Mouse (Mus musculus): ENCODE data around the gene Dnah2. TPM values are rescaled to one million over a fixed set of nuclear protein-coding genes. Genes with fewer than 3 reads are reported as not detected.

Dnah2 gene
- polyA plus RNA-seq, 1 experiment from 2014 or later: 0.20 TPM

DNA sequence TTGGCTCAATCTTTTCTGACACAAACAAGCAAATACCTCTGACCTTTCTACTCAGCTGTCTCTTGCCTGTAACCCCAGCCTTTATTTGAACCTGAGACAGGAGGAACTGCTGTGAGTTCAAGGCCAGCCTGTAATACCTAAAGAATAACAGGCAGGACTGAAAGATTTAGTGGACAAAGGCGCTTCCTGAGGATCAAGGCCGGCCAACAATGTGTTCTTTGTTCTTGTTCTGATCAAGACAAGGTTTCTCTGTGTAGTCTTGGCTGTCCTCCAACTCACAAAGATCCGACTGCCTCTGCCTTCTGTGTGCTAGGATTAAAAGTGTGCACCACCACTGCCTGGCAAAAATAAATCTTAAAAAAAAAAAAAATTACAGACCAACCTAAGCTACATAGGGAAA lies 15.5 kb upstream of the Dnah2 start:
- WGBS (ENCODE audit: insufficient replicate concordance): 72% methylated on average over 3 of the region's 3 CpGs
- H3K9me3 ChIP-seq (replicated peaks): no peaks in the 10 kb centered on the region
- H3K9ac ChIP-seq: no peak overlapping the region
- peaks cover 85% of the 10 kb centered on the region for H3K36me3 ChIP-seq (replicated peaks)
- no peak for ATAC-seq (ENCODE audit: insufficient read depth)
- H3K27ac ChIP-seq (replicated peaks): no peak overlapping the region
- H3K27me3 ChIP-seq: peaks cover 31% of the 10 kb centered on the region
- no peak overlapping the region for H3K4me3 ChIP-seq (replicated peaks)
- no peak overlapping the region for H3K4me2 ChIP-seq
- H3K4me1 ChIP-seq (replicated peaks): peaks cover 14% of the 10 kb centered on the region

DNA sequence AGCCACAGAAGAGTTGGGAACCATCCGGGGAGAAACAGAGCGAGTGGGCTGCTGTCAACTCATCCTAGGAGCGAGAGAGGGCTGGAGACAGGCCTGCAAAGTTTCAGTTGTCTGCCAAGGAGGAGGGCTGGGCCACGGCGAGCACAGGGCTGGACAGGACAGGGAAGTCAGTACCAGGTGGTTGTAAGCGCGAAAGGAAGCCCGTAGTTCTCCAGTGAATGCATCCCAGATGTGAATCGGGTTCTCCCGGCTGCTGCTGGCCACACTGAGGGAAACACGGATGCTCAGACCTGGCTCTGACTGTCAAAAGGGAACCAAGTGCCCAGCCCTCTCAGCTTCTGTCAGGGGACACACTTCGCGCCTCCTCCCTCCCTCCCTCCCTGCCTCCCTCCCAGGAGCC lies 14.5 kb upstream of the Dnah2 start:
- WGBS (ENCODE audit: insufficient replicate concordance): 81% methylated on average over 13 of the region's 13 CpGs

DNA sequence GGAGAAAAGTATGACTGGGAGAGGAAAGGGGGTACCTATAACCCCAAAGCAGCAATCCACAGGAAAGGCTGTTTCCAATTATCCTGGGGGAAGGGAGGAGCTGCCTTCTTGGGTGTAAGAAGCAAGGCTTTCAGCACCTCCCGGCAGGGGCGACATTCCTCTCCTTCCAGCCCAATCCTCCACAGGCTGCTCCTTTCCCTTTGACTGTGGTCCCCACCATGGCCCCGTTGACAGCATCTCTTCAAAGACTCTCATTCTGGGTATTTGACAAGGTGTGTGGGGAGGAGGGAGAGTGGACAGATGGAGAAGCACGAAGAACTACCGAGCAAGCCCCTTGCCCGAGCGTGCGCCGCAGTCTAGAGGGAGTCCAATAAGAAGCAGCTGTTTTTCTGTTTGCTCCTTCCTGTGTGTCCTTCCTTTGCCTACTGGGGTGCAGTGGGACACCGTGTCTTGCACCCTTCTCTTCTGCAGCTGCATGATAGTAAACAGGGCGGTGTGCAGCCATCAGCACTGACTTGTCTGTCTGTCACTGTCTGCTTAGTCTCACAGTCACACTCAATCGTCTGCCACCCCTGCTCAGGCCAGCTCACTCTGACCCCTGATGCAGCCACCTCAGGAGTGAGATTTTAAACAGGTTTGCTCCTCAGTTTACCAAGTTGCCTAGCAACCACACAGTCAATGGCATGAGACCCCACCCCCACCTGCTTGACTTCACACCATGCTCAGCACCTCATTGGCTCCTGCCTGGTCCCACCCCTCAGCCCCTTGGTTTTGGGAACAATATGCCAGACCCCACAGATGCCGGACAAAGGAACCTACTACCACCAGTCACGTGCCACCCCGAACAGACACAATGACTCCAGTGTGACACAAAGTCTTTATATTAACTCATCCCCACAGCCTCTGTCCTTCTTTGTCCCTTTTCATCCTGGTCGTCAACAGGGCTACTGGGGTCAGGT lies 12.3 kb upstream of the Dnah2 start:
- Histone ChIP-seq H3K4me1 (replicated peaks) (peaks cover 24% of the 10 kb centered on the region), H3K4me3 (replicated peaks) (no peak overlapping the region), H3K27me3 (peaks cover 63% of the 10 kb centered on the region), H3K9ac (no peak overlapping the region), H3K27ac (replicated peaks) (no peak overlapping the region), H3K9me3 (replicated peaks) (no peaks in the 10 kb centered on the region), H3K36me3 (replicated peaks) (peaks cover 55% of the 10 kb centered on the region), H3K4me2 (no peak overlapping the region)
- no peak for ATAC-seq (ENCODE audit: insufficient read depth)
- WGBS (ENCODE audit: insufficient replicate concordance): 72% methylated on average over 16 of the region's 16 CpGs

More for the DNA sequence above, 14.5 kb upstream of the Dnah2 start:
- H3K4me1 ChIP-seq (replicated peaks): peaks cover 24% of the 10 kb centered on the region
- H3K27ac ChIP-seq (replicated peaks): no peak overlapping the region
- no peak overlapping the region for H3K9ac ChIP-seq
- peaks cover 77% of the 10 kb centered on the region for H3K36me3 ChIP-seq (replicated peaks)
- no peaks in the 10 kb centered on the region for H3K9me3 ChIP-seq (replicated peaks)
- no peak overlapping the region for H3K4me2 ChIP-seq
- ATAC-seq (ENCODE audit: insufficient read depth): no peak
- H3K4me3 ChIP-seq (replicated peaks): no peak overlapping the region
- peaks cover 41% of the 10 kb centered on the region for H3K27me3 ChIP-seq

DNA sequence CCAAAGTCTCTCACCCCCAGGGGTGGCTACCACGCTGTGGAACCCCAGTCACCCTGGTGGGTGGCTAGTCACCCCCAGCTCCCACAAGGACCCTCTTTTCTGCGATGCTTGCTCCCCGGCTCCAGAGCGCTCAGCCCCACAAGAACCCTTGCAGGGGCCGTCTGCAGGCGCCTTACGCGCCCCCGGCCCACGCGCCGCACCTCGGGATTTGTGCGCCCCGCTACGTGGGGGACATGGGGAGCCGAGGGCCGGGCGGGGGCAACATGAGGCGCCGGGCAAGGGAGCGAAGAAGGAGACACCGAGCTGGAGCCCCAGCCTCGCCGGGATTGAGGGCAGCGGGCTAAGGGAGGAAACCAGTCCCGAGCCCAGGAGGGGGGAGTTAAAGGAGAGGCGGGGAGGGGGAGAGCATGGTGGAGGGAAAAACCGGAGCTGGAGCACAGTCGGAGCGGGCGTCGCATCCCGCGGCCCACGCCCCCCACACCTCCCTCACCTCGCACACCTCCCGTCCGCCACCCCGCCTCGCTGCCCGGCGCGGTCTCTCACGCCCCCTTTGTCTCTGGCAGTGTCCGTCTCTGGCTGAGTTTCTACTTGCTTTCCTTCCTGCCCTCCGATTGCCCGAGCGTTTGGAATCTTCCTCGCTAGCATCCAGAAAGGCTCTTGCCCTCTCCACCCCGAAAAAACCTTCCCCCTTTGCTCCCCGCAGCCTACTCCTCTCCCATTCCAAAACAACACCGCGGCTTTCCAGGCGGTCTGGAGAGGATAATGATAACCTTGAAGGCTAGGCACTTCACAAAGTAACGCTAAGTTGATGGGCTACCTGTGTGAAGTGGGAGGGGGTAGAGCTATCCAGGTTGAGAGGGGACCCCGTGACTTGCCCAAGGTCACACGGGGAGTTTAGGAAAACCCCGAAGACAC lies 11.2 kb upstream of the Dnah2 start, which contains the start of gene Efnb3:
Gene Efnb3 (minus strand): TSS at position 355 of the 915 bp plus-strand sequence.
- H3K27me3 ChIP-seq: peaks cover 72% of the 10 kb centered on the region
- no peaks in the 10 kb centered on the region for H3K9me3 ChIP-seq (replicated peaks)
- H3K4me2 ChIP-seq: peak within 1 kb of the TSS; percentile 60
- peaks cover 24% of the 10 kb centered on the region for H3K4me1 ChIP-seq (replicated peaks)
- peaks cover 44% of the 10 kb centered on the region for H3K36me3 ChIP-seq (replicated peaks)
- 6% methylated on average over 53 of the region's 59 CpGs for WGBS (ENCODE audit: insufficient replicate concordance)
- no peak within 1 kb of the TSS for H3K9ac ChIP-seq
- H3K4me3 ChIP-seq (replicated peaks): peak within 1 kb of the TSS; percentile 33
- no peak within 1 kb of the TSS for H3K27ac ChIP-seq (replicated peaks)
- no peak for ATAC-seq (ENCODE audit: insufficient read depth)

DNA sequence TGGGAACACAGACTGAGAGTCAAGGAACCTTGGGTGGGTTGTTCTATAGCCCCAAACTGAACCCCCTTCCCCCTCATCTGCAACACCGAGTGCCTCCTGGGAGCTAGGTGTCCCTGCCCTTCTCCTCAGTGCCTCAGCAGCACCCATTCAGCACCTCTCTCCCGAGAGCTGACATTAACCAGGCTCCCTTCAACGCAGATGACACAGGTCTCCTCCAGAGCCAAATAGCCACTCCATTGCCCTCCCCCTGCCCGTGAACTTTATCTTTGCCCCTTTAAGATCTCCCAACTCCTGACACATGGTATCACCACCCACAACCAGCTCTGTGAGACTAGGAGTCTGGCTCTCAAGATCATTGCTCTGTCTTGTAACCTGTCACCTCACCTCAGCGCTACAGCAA lies 10.3 kb upstream of the Dnah2 start:
- H3K9ac ChIP-seq: no peak overlapping the region
- H3K4me1 ChIP-seq (replicated peaks): peaks cover 21% of the 10 kb centered on the region
- ATAC-seq (ENCODE audit: insufficient read depth): no peak
- peaks cover 35% of the 10 kb centered on the region for H3K36me3 ChIP-seq (replicated peaks)
- no peaks in the 10 kb centered on the region for H3K9me3 ChIP-seq (replicated peaks)
- peaks cover 72% of the 10 kb centered on the region for H3K27me3 ChIP-seq
- 20% methylated on average over 5 of the region's 5 CpGs for WGBS (ENCODE audit: insufficient replicate concordance)
- no peak overlapping the region for H3K27ac ChIP-seq (replicated peaks)
- no peak overlapping the region for H3K4me2 ChIP-seq
- no peak overlapping the region for H3K4me3 ChIP-seq (replicated peaks)

DNA sequence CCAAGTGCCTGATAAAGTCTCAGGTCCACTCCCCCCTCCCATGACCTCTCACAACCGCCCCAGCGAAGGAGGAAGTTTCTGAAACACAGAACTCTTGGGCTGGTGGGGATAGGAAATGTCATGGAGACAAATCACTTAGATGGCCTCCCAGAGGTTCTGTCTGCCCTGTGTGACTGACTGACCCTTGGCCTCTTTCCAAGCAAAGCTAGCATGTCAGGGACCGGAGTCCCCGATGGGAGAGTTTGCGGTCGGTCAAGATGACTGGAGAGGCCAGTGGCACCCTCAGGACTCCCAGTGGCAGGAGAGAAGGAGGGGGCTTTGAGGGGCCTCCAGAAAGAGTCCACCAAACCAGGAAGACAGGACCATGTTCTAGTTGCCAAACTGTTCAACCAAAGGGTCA lies 9.8 kb upstream of the Dnah2 start:
- WGBS (ENCODE audit: insufficient replicate concordance): 8% methylated on average over 6 of the region's 6 CpGs
- no peak for ATAC-seq (ENCODE audit: insufficient read depth)
- Histone ChIP-seq H3K9me3 (replicated peaks) (no peaks in the 10 kb centered on the region), H3K4me2 (no peak overlapping the region), H3K4me1 (replicated peaks) (peaks cover 20% of the 10 kb centered on the region), H3K27ac (replicated peaks) (no peak overlapping the region), H3K9ac (no peak overlapping the region), H3K27me3 (peaks cover 72% of the 10 kb centered on the region), H3K36me3 (replicated peaks) (peaks cover 32% of the 10 kb centered on the region), H3K4me3 (replicated peaks) (no peak overlapping the region)

DNA sequence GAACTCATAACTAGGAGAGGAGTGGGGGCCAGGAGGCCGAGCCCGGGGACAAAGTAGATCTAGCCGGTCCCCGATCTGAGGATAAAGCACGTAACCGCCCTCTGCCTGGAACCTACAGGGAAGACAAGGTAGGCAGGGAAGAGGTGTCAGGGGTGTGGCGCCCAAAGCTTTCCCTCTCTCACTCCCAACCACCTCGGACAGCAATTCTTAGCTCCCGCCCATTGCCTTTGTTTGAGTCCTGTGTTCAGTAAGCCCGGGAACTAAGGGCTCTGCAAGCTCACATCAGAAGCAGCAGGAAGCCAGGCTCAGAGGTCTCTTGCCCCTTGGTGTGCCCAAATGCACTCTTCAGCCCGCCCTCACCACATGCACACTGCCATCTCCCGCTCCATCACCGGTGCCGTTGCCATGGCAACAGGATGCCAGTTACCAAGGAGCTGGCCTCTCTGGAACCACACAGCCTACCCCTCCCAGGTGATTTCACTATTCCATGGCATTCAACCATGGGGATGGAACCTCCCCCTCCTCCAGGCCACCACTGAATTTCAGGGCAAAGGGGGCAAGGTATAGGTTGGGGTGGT lies 8.6 kb upstream of the Dnah2 start:
- no peak for ATAC-seq (ENCODE audit: insufficient read depth)
- Histone ChIP-seq H3K4me3 (replicated peaks) (no peak overlapping the region), H3K36me3 (replicated peaks) (peaks cover 19% of the 10 kb centered on the region), H3K4me1 (replicated peaks) (peaks cover 20% of the 10 kb centered on the region), H3K4me2 (no peak overlapping the region), H3K27ac (replicated peaks) (no peak overlapping the region), H3K27me3 (peaks cover 82% of the 10 kb centered on the region), H3K9me3 (replicated peaks) (no peaks in the 10 kb centered on the region), H3K9ac (no peak overlapping the region)
- WGBS (ENCODE audit: insufficient replicate concordance): 49% methylated on average over 14 of the region's 14 CpGs

DNA sequence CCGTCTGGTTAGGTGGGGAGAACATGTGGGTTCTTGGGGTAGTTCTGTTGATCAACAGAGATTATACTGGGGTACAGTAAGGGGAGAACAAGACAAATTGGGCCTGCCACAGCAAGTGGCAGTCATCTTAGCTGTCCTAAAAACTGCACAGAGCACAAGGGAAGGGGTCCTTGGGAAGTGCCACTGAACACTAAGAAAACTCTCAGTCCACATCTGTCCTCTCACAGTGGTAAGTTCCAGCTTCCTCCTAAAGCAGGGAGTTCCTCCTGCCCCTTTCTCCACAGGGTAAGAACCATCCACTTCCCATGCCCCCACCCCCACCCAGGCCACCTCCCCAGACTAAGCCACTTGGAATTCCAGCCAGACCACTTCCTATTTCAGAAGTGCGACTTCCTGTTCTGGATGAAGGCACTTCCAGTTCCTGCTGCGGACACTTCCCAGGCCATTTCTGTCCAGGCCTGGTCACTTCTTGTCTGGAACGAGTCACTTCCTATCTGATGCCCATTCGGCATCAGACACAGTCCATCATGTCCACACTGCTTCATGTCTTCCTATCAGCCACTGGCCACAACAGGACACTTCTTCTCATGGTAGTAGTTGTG lies 5.7 kb upstream of the Dnah2 start:
- Histone ChIP-seq H3K4me3 (replicated peaks) (no peak overlapping the region), H3K36me3 (replicated peaks) (no peaks in the 10 kb centered on the region), H3K9me3 (replicated peaks) (no peaks in the 10 kb centered on the region), H3K4me1 (replicated peaks) (peaks cover 12% of the 10 kb centered on the region), H3K27ac (replicated peaks) (no peak overlapping the region), H3K9ac (no peak overlapping the region), H3K4me2 (no peak overlapping the region), H3K27me3 (peaks cover 72% of the 10 kb centered on the region)
- 47% methylated on average over 5 of the region's 5 CpGs for WGBS (ENCODE audit: insufficient replicate concordance)
- no peak for ATAC-seq (ENCODE audit: insufficient read depth)

DNA sequence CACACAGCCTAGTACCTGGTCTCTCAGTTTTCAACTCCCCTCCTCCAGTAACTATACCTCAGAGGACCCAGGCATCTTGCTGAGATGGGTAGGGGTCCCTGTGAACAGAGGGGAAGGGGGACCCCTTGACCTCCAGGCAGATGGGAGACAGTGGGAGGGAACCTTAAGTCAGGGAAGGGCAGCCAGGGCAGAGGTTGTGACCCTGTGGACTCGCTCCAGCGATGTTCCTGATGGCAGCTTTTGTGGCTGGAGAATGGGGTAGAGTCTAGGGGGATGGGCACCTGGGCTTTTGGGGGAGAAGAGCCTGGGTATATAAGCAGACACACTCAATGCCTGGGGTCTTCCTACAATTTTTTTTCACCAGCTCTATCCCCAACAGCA lies 4.4 kb upstream of the Dnah2 start:
- no peaks in the 10 kb centered on the region for H3K4me1 ChIP-seq (replicated peaks)
- H3K27ac ChIP-seq (replicated peaks): no peak overlapping the region
- no peak overlapping the region for H3K4me3 ChIP-seq (replicated peaks)
- ATAC-seq (ENCODE audit: insufficient read depth): no peak
- WGBS (ENCODE audit: insufficient replicate concordance): 61% methylated on average over 2 of the region's 2 CpGs
- H3K27me3 ChIP-seq: peaks cover 72% of the 10 kb centered on the region
- no peak overlapping the region for H3K4me2 ChIP-seq
- no peaks in the 10 kb centered on the region for H3K36me3 ChIP-seq (replicated peaks)
- no peaks in the 10 kb centered on the region for H3K9me3 ChIP-seq (replicated peaks)
- no peak overlapping the region for H3K9ac ChIP-seq

DNA sequence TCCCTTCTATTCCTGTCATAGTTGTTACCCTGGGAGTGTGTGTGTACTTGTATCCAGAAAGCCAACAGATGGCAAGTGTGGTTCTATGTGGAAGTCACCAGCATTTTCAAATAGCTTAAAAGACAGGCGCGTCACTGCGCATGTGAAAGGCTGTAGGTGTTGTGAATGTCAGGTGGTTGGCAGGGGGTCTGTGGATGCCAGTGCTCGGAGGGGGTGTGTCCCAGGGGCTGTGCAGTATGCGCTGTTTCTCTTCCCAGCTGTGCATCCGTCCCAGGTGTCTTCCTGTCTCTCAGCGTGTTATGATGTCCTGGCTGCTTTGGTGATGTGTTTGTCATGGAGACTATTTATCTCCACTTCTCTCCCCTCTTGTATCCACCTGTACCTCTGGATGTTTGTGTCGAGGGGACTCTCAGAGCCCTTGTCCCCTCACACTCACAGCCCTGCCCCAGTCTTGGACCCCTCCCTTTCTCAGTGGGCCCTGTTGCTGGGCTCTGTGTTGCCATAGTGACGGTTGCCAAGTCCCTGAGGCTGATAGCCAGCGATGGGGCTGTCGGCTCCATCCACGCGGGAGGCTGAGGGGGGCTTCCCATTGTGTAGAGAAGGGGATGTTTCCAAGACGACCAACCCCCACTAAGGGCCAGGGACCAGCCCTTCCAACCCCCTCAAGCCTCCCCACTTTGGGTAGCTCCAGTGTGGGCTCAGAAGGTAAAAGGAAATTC lies 3.9 kb upstream of the Dnah2 start:
- Histone ChIP-seq H3K27ac (replicated peaks) (no peak overlapping the region), H3K27me3 (peaks cover 72% of the 10 kb centered on the region), H3K4me1 (replicated peaks) (0 out of 2 replicates have a peak, but pooled peaks cover under 1% of the 10 kb centered on the region), H3K4me2 (no peak overlapping the region), H3K4me3 (replicated peaks) (no peak overlapping the region), H3K9me3 (replicated peaks) (no peaks in the 10 kb centered on the region), H3K9ac (no peak overlapping the region), H3K36me3 (replicated peaks) (no peaks in the 10 kb centered on the region)
- no peak for ATAC-seq (ENCODE audit: insufficient read depth)
- WGBS (ENCODE audit: insufficient replicate concordance): 44% methylated on average over 14 of the region's 14 CpGs
